Mouse (Mus musculus): Measurements from ENCODE around the gene Tbcd. TPM values are rescaled to one million over a fixed set of nuclear protein-coding genes. Genes with fewer than 3 reads are reported as not detected.

Gene Tbcd
- polyA plus RNA-seq, 1 experiment from 2014 or later, result 45.2 TPM

DNA sequence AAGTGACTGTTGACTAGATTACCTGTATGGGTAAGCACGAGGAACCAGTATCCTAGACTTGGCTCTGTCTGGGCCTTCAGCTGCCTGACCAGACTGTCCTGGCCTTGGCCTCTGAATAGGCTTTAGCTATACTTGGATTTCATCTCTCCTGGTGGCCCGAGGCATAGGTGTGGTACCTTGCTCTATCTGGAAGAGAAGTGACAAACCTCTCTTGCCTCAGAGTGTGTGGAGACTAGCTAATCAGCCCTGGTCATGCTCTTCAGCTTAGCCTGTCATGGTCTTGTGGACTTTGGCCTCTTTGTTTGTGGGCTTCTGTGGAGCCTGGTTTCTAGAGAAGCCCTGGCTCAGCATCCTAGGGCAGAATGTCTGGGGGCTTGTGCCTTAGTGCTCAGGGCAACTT, 29.4 kb downstream of the Tbcd start:
- Histone ChIP-seq H3K4me1 (no peaks in the 10 kb centered on the region), H3K36me3 (ENCODE audit: poor library complexity, severe bottlenecking) (peaks cover 53% of the 10 kb centered on the region), H3K27me3 (no peaks in the 10 kb centered on the region), H3K4me2 (no peak overlapping the region), H3K9ac (no peak overlapping the region), H3K9me3 (replicated peaks) (no peaks in the 10 kb centered on the region), H3K4me3 (no peak overlapping the region), H3K27ac (no peak overlapping the region)
- ATAC-seq, result no peak
- WGBS, result 97% methylated on average over 2 of the region's 2 CpGs

- H3K9me3 ChIP-seq (replicated peaks), result no peaks in the 10 kb centered on the region
- peaks cover 25% of the 10 kb centered on the region for H3K36me3 ChIP-seq (ENCODE audit: poor library complexity, severe bottlenecking)
- H3K4me3 ChIP-seq, result no peak overlapping the region
- WGBS, result 90% methylated on average over 9 of the region's 9 CpGs
- H3K27ac ChIP-seq, result no peak overlapping the region
- H3K4me1 ChIP-seq, result no peaks in the 10 kb centered on the region
- no peak overlapping the region for H3K4me2 ChIP-seq
- H3K9ac ChIP-seq, result no peak overlapping the region
- no peaks in the 10 kb centered on the region for H3K27me3 ChIP-seq
- ATAC-seq, result no peak
Measured at GRCm38 (mm10) chr11:121485882-121486281, 34.1 kb downstream of the Tbcd start.

- Histone ChIP-seq H3K27me3 (no peaks in the 10 kb centered on the region), H3K4me1 (no peaks in the 10 kb centered on the region), H3K36me3 (ENCODE audit: poor library complexity, severe bottlenecking) (peaks cover 24% of the 10 kb centered on the region), H3K27ac (no peak overlapping the region), H3K4me2 (no peak overlapping the region), H3K9me3 (replicated peaks) (no peaks in the 10 kb centered on the region), H3K9ac (no peak overlapping the region), H3K4me3 (no peak overlapping the region)
- ATAC-seq, result no peak
Measured at GRCm38 (mm10) chr11:121490651-121491050, 38.9 kb downstream of the Tbcd start.

DNA sequence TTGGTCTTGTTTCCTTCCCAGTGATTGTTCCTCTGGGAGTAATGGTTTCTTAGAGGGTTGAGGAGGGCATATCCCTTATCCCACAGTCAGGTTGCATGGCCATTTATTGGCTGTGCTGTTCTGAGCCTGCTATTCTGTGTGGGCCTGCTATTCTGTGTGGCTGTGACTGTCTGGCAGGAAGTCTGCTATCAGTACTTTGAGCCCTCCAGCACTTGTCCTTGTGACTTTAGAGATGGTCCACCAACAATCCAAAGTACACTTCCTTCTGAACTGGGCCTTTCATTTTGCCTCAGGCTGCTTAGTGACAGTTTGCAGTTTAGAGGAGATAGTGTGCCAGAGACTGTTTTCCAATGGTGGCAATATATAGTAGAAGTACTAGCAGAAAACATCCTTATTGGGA, 48.8 kb downstream of the Tbcd start:
- H3K4me3 ChIP-seq, result no peak overlapping the region
- H3K9ac ChIP-seq, result no peak overlapping the region
- H3K4me2 ChIP-seq, result no peak overlapping the region
- no peak for ATAC-seq
- H3K4me1 ChIP-seq, result no peaks in the 10 kb centered on the region
- no peak overlapping the region for H3K27ac ChIP-seq
- no peaks in the 10 kb centered on the region for H3K27me3 ChIP-seq
- peaks cover 83% of the 10 kb centered on the region for H3K36me3 ChIP-seq (ENCODE audit: poor library complexity, severe bottlenecking)
- no peaks in the 10 kb centered on the region for H3K9me3 ChIP-seq (replicated peaks)

DNA sequence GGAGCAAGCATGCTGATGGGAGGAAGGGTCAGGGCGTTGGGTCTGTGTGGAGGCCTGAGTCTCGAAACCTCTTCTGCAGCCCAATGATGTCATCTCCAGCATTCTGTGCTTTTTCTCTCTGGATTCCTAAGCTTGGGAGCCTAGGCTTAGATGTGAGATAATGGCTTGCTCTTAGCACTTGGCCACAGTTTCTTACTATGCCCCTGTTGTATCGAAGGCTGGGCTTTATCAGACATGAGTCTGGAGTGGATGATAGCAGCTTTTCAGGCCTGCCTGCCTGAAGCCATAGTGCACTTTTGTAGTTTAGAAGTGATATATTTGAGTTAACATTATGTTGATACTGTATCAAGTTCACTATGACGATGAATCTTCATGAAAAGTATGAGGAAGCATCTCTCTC, 49.8 kb downstream of the Tbcd start:
- Histone ChIP-seq H3K9ac (no peak overlapping the region), H3K4me3 (no peak overlapping the region), H3K4me1 (no peaks in the 10 kb centered on the region), H3K36me3 (ENCODE audit: poor library complexity, severe bottlenecking) (peaks cover 83% of the 10 kb centered on the region), H3K27ac (no peak overlapping the region), H3K4me2 (no peak overlapping the region), H3K27me3 (no peaks in the 10 kb centered on the region), H3K9me3 (replicated peaks) (no peaks in the 10 kb centered on the region)
- ATAC-seq, result no peak
- WGBS, result 90% methylated on average over 4 of the region's 4 CpGs

- Histone ChIP-seq H3K36me3 (ENCODE audit: poor library complexity, severe bottlenecking) (peaks cover 76% of the 10 kb centered on the region), H3K4me2 (no peak overlapping the region), H3K9me3 (replicated peaks) (no peaks in the 10 kb centered on the region), H3K27ac (no peak overlapping the region), H3K4me1 (no peaks in the 10 kb centered on the region), H3K9ac (no peak overlapping the region), H3K4me3 (no peak overlapping the region), H3K27me3 (no peaks in the 10 kb centered on the region)
- 77% methylated on average over 4 of the region's 4 CpGs for WGBS
- ATAC-seq, result no peak
Measured at GRCm38 (mm10) chr11:121502000-121502860, 50.5 kb downstream of the Tbcd start.

- 86% methylated on average over 4 of the region's 4 CpGs for WGBS
- Histone ChIP-seq H3K36me3 (ENCODE audit: poor library complexity, severe bottlenecking) (peaks cover 23% of the 10 kb centered on the region), H3K4me2 (no peak overlapping the region), H3K9me3 (replicated peaks) (no peaks in the 10 kb centered on the region), H3K9ac (no peak overlapping the region), H3K27me3 (no peaks in the 10 kb centered on the region), H3K4me1 (0 out of 2 replicates have a peak, but pooled peaks cover 3% of the 10 kb centered on the region), H3K4me3 (no peak overlapping the region), H3K27ac (no peak overlapping the region)
- no peak for ATAC-seq
Measured at GRCm38 (mm10) chr11:121508478-121508877, 56.7 kb downstream of the Tbcd start.

- Histone ChIP-seq H3K4me3 (no peak overlapping the region), H3K9me3 (replicated peaks) (no peaks in the 10 kb centered on the region), H3K36me3 (ENCODE audit: poor library complexity, severe bottlenecking) (peaks cover 2% of the 10 kb centered on the region), H3K27ac (no peak overlapping the region), H3K27me3 (no peaks in the 10 kb centered on the region), H3K4me2 (no peak overlapping the region), H3K9ac (no peak overlapping the region), H3K4me1 (0 out of 2 replicates have a peak, but pooled peaks cover 3% of the 10 kb centered on the region)
- WGBS, result 80% methylated on average over 9 of the region's 9 CpGs
- no peak for ATAC-seq
Measured at GRCm38 (mm10) chr11:121510512-121511246, 58.9 kb downstream of the Tbcd start.

- Histone ChIP-seq H3K27ac (no peak overlapping the region), H3K4me1 (peaks cover 11% of the 10 kb centered on the region; the same call in 1 of the 2 replicates), H3K9ac (no peak overlapping the region), H3K4me3 (no peak overlapping the region), H3K4me2 (no peak overlapping the region), H3K36me3 (ENCODE audit: poor library complexity, severe bottlenecking) (no peaks in the 10 kb centered on the region), H3K9me3 (replicated peaks) (no peaks in the 10 kb centered on the region), H3K27me3 (no peaks in the 10 kb centered on the region)
- 93% methylated on average over 8 of the region's 8 CpGs for WGBS
- no peak for ATAC-seq
Measured at GRCm38 (mm10) chr11:121512896-121513572, 61.3 kb downstream of the Tbcd start.

DNA sequence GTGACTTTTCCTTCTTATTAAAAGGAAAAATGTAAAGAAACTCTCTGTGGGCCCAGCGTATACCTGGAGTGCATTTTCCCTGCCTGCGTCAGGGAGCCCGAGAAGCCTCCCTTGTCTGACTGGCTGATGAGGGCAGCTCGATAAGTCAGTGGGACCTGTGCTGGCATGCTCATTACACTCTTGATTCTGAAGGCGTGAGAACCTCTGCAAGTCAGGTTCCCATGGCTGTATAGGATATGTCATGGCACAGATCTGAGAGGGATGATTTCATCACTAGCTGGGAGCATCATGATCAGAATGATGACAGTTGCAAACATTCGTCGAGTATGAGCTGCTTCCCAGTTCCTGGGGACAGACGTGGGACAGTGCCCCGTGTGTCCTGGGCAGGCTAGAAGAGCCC, 64.2 kb downstream of the Tbcd start:
- no peak overlapping the region for H3K4me3 ChIP-seq
- no peaks in the 10 kb centered on the region for H3K9me3 ChIP-seq (replicated peaks)
- ATAC-seq, result no peak
- H3K4me1 ChIP-seq, result peaks cover 15% of the 10 kb centered on the region; the same call in 1 of the 2 replicates
- no peak overlapping the region for H3K4me2 ChIP-seq
- no peak overlapping the region for H3K9ac ChIP-seq
- WGBS, result 86% methylated on average over 9 of the region's 9 CpGs
- H3K27me3 ChIP-seq, result no peaks in the 10 kb centered on the region
- no peak overlapping the region for H3K27ac ChIP-seq
- no peaks in the 10 kb centered on the region for H3K36me3 ChIP-seq (ENCODE audit: poor library complexity, severe bottlenecking)

DNA sequence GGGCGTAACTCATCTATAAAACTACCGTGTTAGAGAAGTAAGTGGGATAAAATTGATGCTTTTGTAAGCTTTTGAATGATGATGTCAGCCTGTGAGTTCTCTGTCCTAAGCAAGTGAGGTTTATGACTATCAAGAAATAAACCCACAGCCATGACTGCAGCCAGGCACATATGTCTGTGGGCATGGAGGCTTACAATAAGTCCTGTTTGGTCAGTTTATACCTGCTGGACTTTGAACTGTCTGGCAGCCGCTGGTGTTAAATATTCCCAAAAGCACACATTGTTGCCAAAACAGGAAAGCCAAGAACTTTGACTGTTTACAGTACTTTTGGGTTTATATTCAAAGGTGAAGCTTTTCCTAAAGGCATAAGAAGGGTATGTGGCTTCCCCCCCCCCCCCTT, 65.2 kb downstream of the Tbcd start:
- Histone ChIP-seq H3K36me3 (ENCODE audit: poor library complexity, severe bottlenecking) (no peaks in the 10 kb centered on the region), H3K4me3 (no peak overlapping the region), H3K9me3 (replicated peaks) (no peaks in the 10 kb centered on the region), H3K27me3 (no peaks in the 10 kb centered on the region), H3K27ac (no peak overlapping the region), H3K4me2 (no peak overlapping the region), H3K4me1 (peaks cover 15% of the 10 kb centered on the region; the same call in 1 of the 2 replicates), H3K9ac (0 out of 2 replicates have a peak overlapping the region, but pooled peaks have one; percentile 16)
- 80% methylated on average over 3 of the region's 3 CpGs for WGBS
- no peak for ATAC-seq
